Mouse (Mus musculus) E14TG2a.4 (cell line): Measurements from ENCODE around the gene Olfr770.
"Not testable (repeated sequence)": the region's sequence is repeated elsewhere in the genome, so short reads cannot be mapped to it uniquely, and the experiment has no call there.

Experiments used
- CTCF ChIP-seq: conservative IDR thresholded peaks from 2 replicates; pipeline ENCODE4 v1.5.1; 2014; ENCODE audit warnings: low read length
- NANOG ChIP-seq: IDR thresholded peaks from 2 replicates; pipeline ENCODE4 v1.6.1; 2014; ENCODE audit warnings: borderline replicate concordance, low read length, mixed read lengths

GRCm38 (mm10) chr10:129082810-129083209, 56.0 kb downstream of the Olfr770 start, which contains the start of gene Olfr767:
- not testable (repeated sequence) for TF ChIP-seq CTCF, NANOG
